Mouse (Mus musculus): ENCODE data around the gene Rara.
A peak's percentile ranks its signal among the peaks of the same experiment; 100 is the strongest.

- TF ChIP-seq CTCF (IDR thresholded peaks at IDR 0.05; ENCODE audit: extremely low read depth, insufficient read depth, low read length) (no peak), POLR2A (IDR thresholded peaks at IDR 0.05; ENCODE audit: extremely low read depth, insufficient read depth, low read length) (0 out of 2 replicates have a peak, but pooled peaks have one; percentile 26)
Measured at GRCm38 (mm10) chr11:98941826-98942550, 14.4 kb downstream of the Rara start.
